Mouse (Mus musculus) lung, postnatal 10 days (tissue): ENCODE measurements at regions not wholly inside any gene's neighbourhood (a gene's known extent, or its start where the extent isn't known, plus 50 kb on each side); places are given as distances from the start of the nearest gene placed in this dataset.
A peak's percentile ranks its signal among the peaks of the same experiment; 100 is the strongest.

Experiments
- DNase-seq: peaks from one replicate; pipeline ENCODE4 v3.0.0; 2021

GRCm38 (mm10) chr10:102694810-102695209 lies 182.8 kb downstream of the Rassf9 start:
- no peak for DNase-seq

GRCm38 (mm10) chr10:102689966-102690365 lies 177.9 kb downstream of the Rassf9 start:
- peak; percentile 5 for DNase-seq

GRCm38 (mm10) chr10:102686667-102687397 lies 174.8 kb downstream of the Rassf9 start:
- no peak for DNase-seq

- peak; percentile 7 for DNase-seq
These were observed 173.9 kb downstream of the Rassf9 start for GRCm38 (mm10) chr10:102685833-102686434.

GRCm38 (mm10) chr10:102667359-102667758 lies 155.3 kb downstream of the Rassf9 start:
- DNase-seq: peak; percentile 5

GRCm38 (mm10) chr10:102659683-102660082 lies 147.7 kb downstream of the Rassf9 start:
- DNase-seq: no peak

GRCm38 (mm10) chr10:102636507-102636906 lies 124.5 kb downstream of the Rassf9 start:
- DNase-seq: no peak

- DNase-seq: no peak
These were observed 121.4 kb downstream of the Rassf9 start for GRCm38 (mm10) chr10:102633438-102633837.

- DNase-seq: no peak
These were observed 116.6 kb downstream of the Rassf9 start for GRCm38 (mm10) chr10:102628609-102629008.

- DNase-seq: no peak
These were observed 111.9 kb downstream of the Rassf9 start for GRCm38 (mm10) chr10:102623895-102624294.

GRCm38 (mm10) chr10:102622583-102623008 lies 110.6 kb downstream of the Rassf9 start:
- DNase-seq: no peak

- no peak for DNase-seq
These were observed 106.7 kb downstream of the Rassf9 start for GRCm38 (mm10) chr10:102618711-102619110.

GRCm38 (mm10) chr10:102615962-102616595 lies 104.1 kb downstream of the Rassf9 start:
- no peak for DNase-seq
